Mouse (Mus musculus): ENCODE data around the gene Lpcat1.

GRCm38 (mm10) chr13:73496137-73496536, 29.1 kb downstream of the Lpcat1 start:
- no peak for TF ChIP-seq CHD2 (IDR thresholded peaks at IDR 0.05; ENCODE audit: low read depth, low read length)
- TF ChIP-seq ZC3H11A (IDR thresholded peaks at IDR 0.05; ENCODE audit: borderline replicate concordance, low read depth, low read length), result no peak
- TF ChIP-seq MAFK (IDR thresholded peaks at IDR 0.05; ENCODE audit: insufficient read depth, low read depth, low read length), result no peak

Data from ES-E14 (cell line).